Mouse (Mus musculus): Measurements from ENCODE around the gene Lrriq4. TPM values are rescaled to one million over a fixed set of nuclear protein-coding genes. Genes with fewer than 3 reads are reported as not detected.
A peak's percentile ranks its signal among the peaks of the same experiment; 100 is the strongest.

Gene Lrriq4
- polyA plus RNA-seq (2016; fragmentation: Nextera tagmentation; extraction: Ambion mirVana) = not detected in 2 replicates

GRCm38 (mm10) chr3:30644207-30644606 is at the start of gene Lrriq4:
Gene Lrriq4 (plus strand): TSS chr3:30644507.
- WGBS = 82% methylated on average over 2 of the region's 2 CpGs
- H3K9me3 ChIP-seq (replicated peaks) = no peaks in the 10 kb centered on the region
- no peaks in the 10 kb centered on the region for H3K36me3 ChIP-seq
- H3K4me1 ChIP-seq = peaks cover 13% of the 10 kb centered on the region
- peaks cover 14% of the 10 kb centered on the region for H3K27me3 ChIP-seq (ENCODE audit: low read depth, poor library complexity, severe bottlenecking)
- no peak within 1 kb of the TSS for H3K4me3 ChIP-seq
- DNase-seq (ENCODE audit: low spot score) = no peak
- no peak within 1 kb of the TSS for H3K27ac ChIP-seq

- Histone ChIP-seq H3K36me3 (no peaks in the 10 kb centered on the region), H3K27ac (peak overlapping the region; percentile 95), H3K4me1 (peaks cover 26% of the 10 kb centered on the region), H3K27me3 (ENCODE audit: low read depth, poor library complexity, severe bottlenecking) (peaks cover 26% of the 10 kb centered on the region), H3K4me3 (peak overlapping the region; percentile 86), H3K9me3 (replicated peaks) (no peaks in the 10 kb centered on the region)
- under 1% methylated on average over 62 of the region's 62 CpGs for WGBS
- peak; percentile 77 for DNase-seq (ENCODE audit: low spot score)
These were observed 49.0 kb upstream of the Lrriq4 start for GRCm38 (mm10) chr3:30595111-30595832.

GRCm38 (mm10) chr3:30597271-30597670 is 47.0 kb upstream of the Lrriq4 start:
- no peak overlapping the region for H3K27ac ChIP-seq
- peaks cover 26% of the 10 kb centered on the region for H3K27me3 ChIP-seq (ENCODE audit: low read depth, poor library complexity, severe bottlenecking)
- no peaks in the 10 kb centered on the region for H3K36me3 ChIP-seq
- DNase-seq (ENCODE audit: low spot score) = no peak
- no peak overlapping the region for H3K4me3 ChIP-seq
- H3K9me3 ChIP-seq (replicated peaks) = no peaks in the 10 kb centered on the region
- peaks cover 26% of the 10 kb centered on the region for H3K4me1 ChIP-seq
- WGBS = 83% methylated on average over 7 of the region's 7 CpGs

- Histone ChIP-seq H3K27ac (peak within 1 kb of the TSS; percentile 75; the same call in 1 of the 2 replicates), H3K4me1 (peaks cover 27% of the 10 kb centered on the region), H3K4me3 (peak within 1 kb of the TSS; percentile 77), H3K27me3 (ENCODE audit: low read depth, poor library complexity, severe bottlenecking) (peaks cover 26% of the 10 kb centered on the region), H3K36me3 (peaks cover 10% of the 10 kb centered on the region), H3K9me3 (replicated peaks) (no peaks in the 10 kb centered on the region)
- peak; percentile 63 for DNase-seq (ENCODE audit: low spot score)
- WGBS = under 1% methylated on average over 32 of the region's 32 CpGs
These were observed 44.4 kb upstream of the Lrriq4 start, which contains the start of gene Actrt3 for GRCm38 (mm10) chr3:30599711-30600545. Gene Actrt3 (minus strand): TSS chr3:30599939.

GRCm38 (mm10) chr3:30600717-30601116 is 43.6 kb upstream of the Lrriq4 start:
- DNase-seq (ENCODE audit: low spot score) = peak; percentile 65
- no peaks in the 10 kb centered on the region for H3K9me3 ChIP-seq (replicated peaks)
- under 1% methylated on average over 14 of the region's 14 CpGs for WGBS
- H3K27ac ChIP-seq = peak overlapping the region; percentile 75; the same call in 1 of the 2 replicates
- H3K4me1 ChIP-seq = peaks cover 25% of the 10 kb centered on the region
- peaks cover 15% of the 10 kb centered on the region for H3K36me3 ChIP-seq
- H3K27me3 ChIP-seq (ENCODE audit: low read depth, poor library complexity, severe bottlenecking) = peaks cover 26% of the 10 kb centered on the region
- peak overlapping the region; percentile 77 for H3K4me3 ChIP-seq

- Histone ChIP-seq H3K9me3 (replicated peaks) (no peaks in the 10 kb centered on the region), H3K27ac (no peak overlapping the region), H3K4me3 (peak overlapping the region; percentile 77), H3K36me3 (peaks cover 20% of the 10 kb centered on the region), H3K27me3 (ENCODE audit: low read depth, poor library complexity, severe bottlenecking) (peaks cover 26% of the 10 kb centered on the region), H3K4me1 (peaks cover 20% of the 10 kb centered on the region)
- WGBS = under 1% methylated on average over 17 of the region's 17 CpGs
- DNase-seq (ENCODE audit: low spot score) = peak; percentile 81
These were observed 43.1 kb upstream of the Lrriq4 start for GRCm38 (mm10) chr3:30601175-30601574.

GRCm38 (mm10) chr3:30601610-30602064 is 42.7 kb upstream of the Lrriq4 start:
- WGBS = 2% methylated on average over 13 of the region's 13 CpGs
- Histone ChIP-seq H3K9me3 (replicated peaks) (no peaks in the 10 kb centered on the region), H3K4me3 (peak overlapping the region; percentile 77), H3K36me3 (peaks cover 24% of the 10 kb centered on the region), H3K27me3 (ENCODE audit: low read depth, poor library complexity, severe bottlenecking) (peaks cover 26% of the 10 kb centered on the region), H3K27ac (peak overlapping the region; percentile 92), H3K4me1 (peaks cover 20% of the 10 kb centered on the region)
- no peak for DNase-seq (ENCODE audit: low spot score)

- Histone ChIP-seq H3K9me3 (replicated peaks) (no peaks in the 10 kb centered on the region), H3K27me3 (ENCODE audit: low read depth, poor library complexity, severe bottlenecking) (peaks cover 24% of the 10 kb centered on the region), H3K4me1 (peaks cover 20% of the 10 kb centered on the region), H3K27ac (peak within 1 kb of the TSS; percentile 92), H3K36me3 (peaks cover 27% of the 10 kb centered on the region), H3K4me3 (peak within 1 kb of the TSS; percentile 77)
- DNase-seq (ENCODE audit: low spot score) = peak; percentile 98
- under 1% methylated on average over 40 of the region's 40 CpGs for WGBS
These were observed 42.1 kb upstream of the Lrriq4 start, which contains the start of gene Mynn for GRCm38 (mm10) chr3:30602065-30602739. Gene Mynn (plus strand): TSS chr3:30602065.

- Histone ChIP-seq H3K36me3 (peaks cover 32% of the 10 kb centered on the region), H3K4me3 (peak overlapping the region; percentile 77), H3K9me3 (replicated peaks) (no peaks in the 10 kb centered on the region), H3K27ac (peak overlapping the region; percentile 92), H3K27me3 (ENCODE audit: low read depth, poor library complexity, severe bottlenecking) (peaks cover 20% of the 10 kb centered on the region), H3K4me1 (peaks cover 20% of the 10 kb centered on the region)
- under 1% methylated on average over 27 of the region's 27 CpGs for WGBS
- no peak for DNase-seq (ENCODE audit: low spot score)
These were observed 41.6 kb upstream of the Lrriq4 start for GRCm38 (mm10) chr3:30602740-30603098.

- WGBS = 53% methylated on average over 10 of the region's 10 CpGs
- Histone ChIP-seq H3K27me3 (ENCODE audit: low read depth, poor library complexity, severe bottlenecking) (peaks cover 15% of the 10 kb centered on the region), H3K36me3 (peaks cover 36% of the 10 kb centered on the region), H3K4me3 (peak overlapping the region; percentile 77), H3K27ac (peak overlapping the region; percentile 92; the same call in 1 of the 2 replicates), H3K4me1 (peaks cover 20% of the 10 kb centered on the region), H3K9me3 (replicated peaks) (no peaks in the 10 kb centered on the region)
- DNase-seq (ENCODE audit: low spot score) = no peak
These were observed 41.1 kb upstream of the Lrriq4 start for GRCm38 (mm10) chr3:30603256-30603655.

GRCm38 (mm10) chr3:30608999-30609398 is 35.3 kb upstream of the Lrriq4 start:
- Histone ChIP-seq H3K9me3 (replicated peaks) (no peaks in the 10 kb centered on the region), H3K27ac (no peak overlapping the region), H3K4me1 (peaks cover 2% of the 10 kb centered on the region; the same call in 1 of the 2 replicates), H3K36me3 (peaks cover 90% of the 10 kb centered on the region), H3K27me3 (ENCODE audit: low read depth, poor library complexity, severe bottlenecking) (no peaks in the 10 kb centered on the region), H3K4me3 (no peak overlapping the region)
- DNase-seq (ENCODE audit: low spot score) = no peak
- WGBS = 93% methylated on average over 3 of the region's 3 CpGs

GRCm38 (mm10) chr3:30610930-30611329 is 33.4 kb upstream of the Lrriq4 start:
- WGBS = 91% methylated on average over 4 of the region's 4 CpGs
- no peak overlapping the region for H3K27ac ChIP-seq
- H3K27me3 ChIP-seq (ENCODE audit: low read depth, poor library complexity, severe bottlenecking) = no peaks in the 10 kb centered on the region
- H3K9me3 ChIP-seq (replicated peaks) = no peaks in the 10 kb centered on the region
- H3K4me1 ChIP-seq = no peaks in the 10 kb centered on the region
- DNase-seq (ENCODE audit: low spot score) = no peak
- peaks cover 89% of the 10 kb centered on the region for H3K36me3 ChIP-seq
- no peak overlapping the region for H3K4me3 ChIP-seq
